Mouse (Mus musculus) kidney, postnatal 36 days (tissue): Measurements from ENCODE around the gene Cdc42bpa.
"Not testable (repeated sequence)": the region's sequence is repeated elsewhere in the genome, so short reads cannot be mapped to it uniquely, and the experiment has no call there.

Experiments used
- DNase-seq, 2 experiments: peaks; one replicate each; pipeline ENCODE4 v3.0.0; 2021 to 2022; ENCODE audit warnings: mixed read lengths in 2 of 2

Cdc42bpa gene

DNA sequence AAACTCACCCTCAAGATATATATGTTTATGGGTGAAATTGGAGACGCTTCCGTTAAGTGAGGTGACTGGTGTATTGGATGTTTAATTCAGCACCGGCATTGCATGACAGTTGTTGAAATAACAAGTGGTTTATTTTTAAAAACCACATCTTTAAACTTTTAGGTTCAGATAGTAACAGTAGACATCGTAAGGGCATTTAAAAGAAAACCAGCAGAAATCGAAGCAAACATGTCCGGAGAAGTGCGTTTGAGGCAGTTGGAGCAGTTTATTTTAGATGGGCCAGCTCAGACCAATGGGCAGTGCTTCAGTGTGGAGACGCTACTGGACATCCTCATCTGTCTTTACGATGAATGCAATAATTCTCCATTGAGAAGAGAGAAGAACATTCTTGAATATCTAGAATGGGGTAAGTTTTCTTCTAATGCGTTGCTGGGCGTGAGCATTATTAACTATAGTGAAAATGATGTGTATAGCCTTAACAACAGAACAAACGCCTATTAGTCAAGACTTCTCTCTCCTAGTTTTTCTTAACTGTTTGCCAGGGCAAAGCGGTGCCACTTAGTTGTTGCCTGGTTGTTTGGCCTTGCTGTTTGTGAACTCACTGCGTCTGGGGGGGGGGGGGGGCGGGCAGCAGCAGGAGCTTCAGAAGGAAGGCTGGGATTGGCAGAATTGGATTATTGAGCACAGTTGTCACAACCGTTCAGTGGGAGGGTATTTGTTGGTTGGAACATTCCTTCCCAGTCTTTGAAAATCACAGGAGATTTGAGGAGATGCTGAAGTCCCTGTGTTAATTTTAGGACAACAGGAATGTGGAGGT, 818 bp downstream of the Cdc42bpa start:
- no peak for DNase-seq

DNA sequence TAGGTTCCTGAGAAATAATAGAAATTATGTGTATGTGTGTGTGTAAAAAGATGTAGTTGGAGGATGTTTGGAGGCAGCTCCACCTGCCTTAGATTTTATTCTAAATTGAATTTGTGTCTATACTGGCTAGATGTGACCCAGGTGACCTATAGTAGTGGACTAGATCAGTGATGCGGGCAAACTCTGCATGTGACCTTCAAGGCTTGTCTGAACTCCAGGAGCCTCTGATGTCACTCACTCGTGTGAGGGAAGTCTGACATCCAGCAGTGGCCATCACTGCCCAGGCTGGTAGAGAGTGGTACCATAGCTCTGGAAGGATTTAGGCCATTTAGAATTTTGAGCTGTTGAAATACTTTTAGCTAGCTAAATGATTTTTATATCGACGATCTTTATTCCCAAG, 1.5 kb downstream of the Cdc42bpa start:
- peak in 1 of 2 experiments; percentile 31 for DNase-seq

DNA sequence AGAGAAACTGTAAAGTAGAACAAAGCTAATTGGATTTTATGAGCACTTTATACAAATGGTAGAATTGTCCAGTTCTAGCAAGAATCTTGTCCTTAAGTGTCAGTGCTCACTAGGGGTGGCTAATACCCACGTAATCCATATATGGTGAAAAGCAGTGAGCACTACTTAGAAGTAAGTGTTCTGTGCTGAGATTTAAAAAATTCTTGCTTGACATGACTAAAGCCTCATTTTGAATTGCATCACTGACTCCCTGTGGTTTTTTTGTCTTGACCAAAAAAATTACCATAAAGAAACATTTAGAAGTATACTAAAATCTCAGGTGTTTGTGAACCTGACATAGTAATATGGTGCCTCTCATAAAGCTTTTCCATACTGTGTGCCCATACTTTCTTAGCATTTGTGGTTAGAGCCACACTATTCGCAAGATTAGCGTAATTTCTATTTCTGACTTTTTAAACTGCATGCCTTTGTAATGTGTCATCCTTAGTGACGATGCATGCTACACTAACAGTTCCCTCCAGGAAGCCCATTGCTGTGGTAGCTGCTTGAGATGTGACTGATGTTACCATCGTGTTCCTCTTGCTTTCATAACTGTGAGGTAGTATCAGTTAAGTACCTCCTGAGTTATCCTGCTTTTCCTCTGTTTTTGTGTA, 9.6 kb downstream of the Cdc42bpa start:
- DNase-seq = no peak

DNA sequence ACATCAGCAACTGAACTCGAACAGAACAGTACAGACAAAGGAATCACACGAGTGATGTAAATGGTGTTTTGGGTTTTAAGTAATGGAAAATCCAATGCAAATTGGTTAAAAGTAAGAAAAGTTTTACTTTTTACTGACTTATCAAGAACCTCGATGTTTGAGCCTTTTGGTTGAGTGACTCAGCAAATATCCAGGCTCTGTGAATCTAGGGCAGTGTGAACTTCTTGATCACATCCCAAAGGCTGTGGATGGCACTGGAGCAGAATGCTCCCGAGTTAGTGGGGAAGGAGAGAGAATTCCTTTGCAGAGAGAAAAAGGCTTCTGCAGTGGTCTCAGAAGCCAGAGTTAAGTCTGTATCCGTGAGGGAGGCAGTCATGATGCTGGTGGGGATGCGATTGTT, 14.7 kb downstream of the Cdc42bpa start:
- DNase-seq = no peak

DNA sequence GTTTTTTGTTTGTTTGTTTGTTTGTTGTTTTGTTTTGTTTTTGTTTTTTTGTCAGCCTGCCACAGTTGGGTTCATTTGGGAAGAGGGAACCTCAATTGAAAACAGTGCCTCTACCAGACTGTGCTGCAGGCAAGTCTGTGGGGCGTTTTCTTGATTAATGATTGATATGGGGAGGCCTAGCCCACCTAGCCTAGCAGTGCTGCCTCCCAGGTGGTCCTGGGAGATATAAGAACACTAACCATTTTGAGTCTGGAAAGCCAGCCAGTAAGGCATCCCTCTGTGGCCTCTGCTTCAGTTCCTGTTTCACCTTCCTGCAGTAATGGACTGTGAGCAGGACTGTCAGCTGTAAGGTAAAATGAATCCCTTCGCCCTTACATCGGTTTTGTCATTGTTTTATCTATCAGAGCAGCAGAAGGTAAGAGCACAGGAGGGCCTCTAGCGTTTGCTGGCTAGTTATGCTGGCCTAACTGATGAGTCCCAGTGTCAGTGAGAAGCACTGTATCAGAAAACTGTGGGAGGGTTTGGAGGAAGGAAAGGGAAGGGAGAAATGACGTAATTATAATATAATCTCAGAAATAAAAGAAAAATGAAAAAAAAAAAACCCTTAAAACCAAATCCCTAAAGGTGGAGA, 15.5 kb downstream of the Cdc42bpa start:
- DNase-seq = no peak

DNA sequence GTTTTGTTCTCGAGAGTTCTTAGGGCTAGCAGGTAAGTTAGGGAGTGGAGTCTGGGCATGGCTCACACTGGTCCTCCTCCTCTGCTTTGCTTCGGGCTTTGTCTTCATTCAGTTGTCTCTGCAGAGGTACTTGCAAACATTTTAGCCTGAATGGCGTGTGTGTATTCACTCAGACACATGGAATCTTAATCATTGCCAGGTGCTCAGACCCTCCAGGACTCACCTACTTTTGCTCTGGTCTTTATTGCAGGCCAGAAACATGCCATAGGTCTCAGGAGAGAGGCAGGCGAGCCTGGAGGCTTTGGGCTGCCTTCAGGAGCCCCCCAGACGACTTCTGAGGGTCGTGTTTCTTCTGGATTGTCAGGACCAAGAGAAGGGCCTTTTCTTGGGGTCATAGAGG, 17.2 kb downstream of the Cdc42bpa start:
- no peak for DNase-seq

DNA sequence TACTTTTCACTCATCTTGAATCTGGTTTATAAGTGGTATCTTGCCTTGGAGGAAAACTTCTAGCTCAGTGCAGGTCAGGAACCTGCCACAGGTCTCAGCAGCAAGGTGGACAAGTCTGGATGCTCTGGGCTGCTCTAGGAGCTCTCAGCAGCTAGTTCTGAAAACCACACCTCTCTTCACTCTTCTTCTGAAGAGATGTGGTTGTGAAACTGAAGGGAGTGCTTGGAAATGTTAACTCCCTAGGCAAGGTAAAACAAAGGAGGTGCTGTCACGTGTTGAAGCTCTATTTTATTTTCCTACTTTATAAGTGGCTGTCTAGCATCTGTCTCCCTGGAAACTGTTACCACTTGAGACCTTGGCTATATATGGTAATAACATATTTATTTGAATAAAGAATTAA, 18.5 kb downstream of the Cdc42bpa start:
- no peak for DNase-seq

DNA sequence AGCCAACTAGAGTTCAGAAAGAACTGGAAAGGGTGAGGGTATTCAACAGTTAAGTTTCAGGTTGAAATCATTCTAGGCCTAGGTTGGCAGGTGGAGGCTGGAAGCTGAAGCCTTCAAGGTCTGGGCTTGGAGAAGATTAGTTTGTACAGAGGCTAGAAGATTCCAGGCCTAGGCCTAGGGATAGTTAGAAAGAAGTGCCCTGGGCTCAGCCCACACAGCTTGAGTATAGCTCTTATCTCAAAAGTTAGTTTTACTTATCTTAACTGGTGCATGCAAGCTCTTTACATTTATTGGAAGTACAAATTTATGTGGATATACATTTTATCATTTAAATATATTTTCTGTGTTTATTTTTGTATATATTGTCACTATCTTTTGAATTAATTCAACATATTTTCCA, 21.4 kb downstream of the Cdc42bpa start:
- DNase-seq = no peak

DNA sequence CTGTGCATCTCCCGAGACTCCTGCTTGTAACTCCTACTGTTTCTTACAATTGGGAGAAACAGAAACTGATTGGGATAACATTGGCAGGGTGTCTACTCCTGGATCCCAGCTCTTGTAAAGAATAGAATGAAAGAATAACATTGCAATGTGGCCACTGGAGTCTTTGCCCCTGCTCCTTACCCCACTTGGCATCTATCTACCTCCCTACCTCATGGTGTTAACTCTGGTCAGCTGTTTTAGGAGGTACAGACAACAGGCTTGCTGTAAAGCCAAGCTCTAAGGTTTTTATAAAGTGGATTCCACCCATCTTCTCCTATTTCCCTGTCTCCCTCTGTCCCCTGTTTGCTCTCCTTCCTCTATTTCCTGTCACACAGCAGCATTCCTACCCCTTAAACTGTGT, 21.9 kb downstream of the Cdc42bpa start:
- no peak for DNase-seq

DNA sequence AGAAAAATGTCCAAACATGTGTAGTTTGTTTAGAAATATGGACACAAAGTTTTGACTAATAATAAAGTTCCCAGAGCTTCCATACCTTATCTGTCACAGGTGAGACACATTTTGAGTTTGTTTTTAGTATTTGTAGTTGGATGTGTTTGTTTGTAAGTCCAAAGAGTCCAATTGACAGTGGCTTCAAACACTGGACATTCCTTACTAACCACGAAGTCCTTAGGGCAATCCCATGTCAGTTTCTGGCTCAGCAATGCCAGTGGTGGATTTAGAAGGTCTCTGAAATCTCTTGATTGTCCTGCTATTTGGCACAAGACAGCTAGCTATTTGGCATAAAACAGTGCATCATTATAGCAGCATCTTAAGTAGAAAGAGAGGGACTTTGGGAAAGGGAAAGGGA, 22.7 kb downstream of the Cdc42bpa start:
- DNase-seq = no peak

DNA sequence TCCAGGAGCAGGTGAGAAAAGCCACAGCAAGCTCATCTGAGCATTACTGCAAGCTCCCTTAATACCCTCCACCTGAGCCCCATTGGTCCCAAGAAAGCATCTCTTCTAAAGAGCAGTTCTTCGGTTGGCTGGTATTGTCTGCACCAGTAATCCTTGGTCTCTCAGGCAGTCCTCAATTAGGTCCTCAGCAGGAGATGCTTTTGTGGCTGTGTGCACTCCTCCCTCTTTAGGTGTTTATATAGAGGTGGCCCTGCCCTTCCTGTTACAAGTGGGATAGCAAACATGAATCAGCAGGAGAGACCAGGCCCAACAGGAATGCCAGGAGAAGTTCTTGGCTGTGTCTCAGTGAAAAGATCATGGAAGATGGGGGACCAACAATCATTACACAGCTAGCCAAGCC, 23.9 kb downstream of the Cdc42bpa start:
- DNase-seq = no peak

DNA sequence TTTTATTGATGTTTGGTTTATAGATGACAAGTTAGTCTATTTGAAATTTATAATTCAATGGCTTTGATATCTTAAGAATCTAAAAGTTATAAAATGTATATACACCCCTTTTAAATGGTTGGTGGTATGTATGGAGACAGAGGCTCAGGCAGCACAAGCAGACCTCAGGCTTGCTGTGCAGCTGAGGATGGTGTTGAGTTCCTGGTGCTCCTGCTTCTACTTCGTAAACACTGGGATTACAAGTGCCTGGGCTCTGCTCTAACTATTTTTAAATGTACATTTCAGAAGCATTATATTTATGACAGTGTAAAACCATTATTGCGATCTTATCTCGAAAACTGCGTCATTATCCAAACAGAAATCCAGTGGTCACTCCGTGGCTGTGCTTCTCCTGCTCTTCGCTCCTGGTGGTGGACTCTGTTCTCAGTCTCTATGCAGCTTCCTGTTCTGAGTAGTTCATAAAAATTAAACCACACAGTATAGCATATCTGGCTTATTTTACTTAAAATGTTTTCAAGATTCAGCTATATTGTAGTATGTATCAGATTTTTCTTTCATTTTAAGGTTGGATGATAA, 31.5 kb downstream of the Cdc42bpa start:
- DNase-seq = no peak

DNA sequence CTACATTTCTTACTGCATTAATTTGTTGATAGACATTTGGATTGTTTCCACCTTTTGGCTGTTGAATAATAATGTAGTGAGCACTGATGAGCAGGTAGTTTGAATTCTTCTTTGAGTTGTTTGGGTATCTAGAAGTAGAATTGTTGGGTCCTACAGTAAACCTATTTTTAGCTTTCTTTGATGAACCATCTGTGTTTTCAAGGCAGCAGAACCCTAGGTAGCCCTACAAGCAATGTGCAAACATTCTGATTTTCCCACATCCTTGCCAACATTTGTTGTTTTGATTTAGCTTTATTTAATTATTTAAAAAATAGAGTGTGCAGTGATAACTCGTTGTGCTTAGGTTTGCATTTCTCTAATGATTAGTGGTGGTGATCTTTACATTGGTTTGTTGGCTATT, 32.0 kb downstream of the Cdc42bpa start:
- DNase-seq = no peak

DNA sequence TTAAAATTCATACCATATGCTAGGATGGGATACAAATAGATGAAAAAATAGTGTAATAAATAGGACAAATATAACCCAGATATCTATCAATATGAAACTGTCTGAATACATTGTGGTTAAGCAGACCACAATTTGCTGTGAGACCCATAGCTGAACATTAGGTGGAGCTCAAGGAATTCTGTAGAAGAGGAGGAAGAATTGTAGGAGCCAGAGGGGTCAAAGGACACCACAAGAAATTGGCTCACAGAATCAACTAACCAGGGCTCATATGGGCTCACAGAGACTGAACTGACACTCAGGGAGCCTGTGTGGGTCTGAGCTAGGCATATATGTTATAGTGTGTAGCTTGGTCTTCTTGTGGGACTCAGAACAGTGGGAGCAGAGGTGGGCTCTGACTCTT, 47.8 kb downstream of the Cdc42bpa start:
- DNase-seq = peak; percentile 43 to 49

DNA sequence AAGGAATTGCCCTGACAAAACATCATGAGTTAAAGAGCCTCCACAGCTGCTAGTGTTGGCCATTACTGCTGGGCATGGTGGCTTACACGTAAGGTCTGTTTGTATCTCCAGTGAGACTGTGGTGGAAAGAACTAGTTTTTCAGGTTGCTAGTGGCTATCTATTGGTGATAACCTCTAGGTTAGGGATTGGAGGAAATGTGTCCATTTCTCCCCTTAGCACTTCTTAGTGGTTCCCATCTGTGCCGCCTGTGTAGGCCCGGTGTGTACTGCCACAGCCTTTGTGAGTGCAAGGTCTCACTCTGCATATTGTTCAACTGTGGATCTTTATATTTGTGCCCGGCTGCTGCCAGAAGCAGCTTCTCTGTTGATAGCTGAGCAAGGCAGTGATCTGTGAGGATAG, 53.2 kb downstream of the Cdc42bpa start:
- DNase-seq = no peak

DNA sequence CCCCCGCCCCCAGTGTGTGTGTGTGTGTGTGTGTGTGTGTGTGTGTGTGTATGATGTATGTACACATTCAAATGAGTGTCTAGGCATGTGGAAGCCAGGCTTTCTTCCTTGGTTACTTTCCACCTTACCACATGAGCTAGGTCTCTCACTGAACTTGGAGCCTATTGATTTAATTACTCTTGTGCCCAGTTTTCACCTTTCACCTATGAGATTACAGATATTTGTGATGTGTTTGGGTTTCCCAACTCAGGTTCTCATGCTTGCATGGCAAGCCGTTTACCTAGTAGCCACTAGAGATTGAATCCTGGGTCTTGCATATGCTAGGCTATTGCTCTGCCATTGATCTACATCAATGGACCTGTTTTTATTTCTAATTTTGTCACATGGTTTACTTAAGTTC, 57.9 kb downstream of the Cdc42bpa start:
- no peak for DNase-seq

DNA sequence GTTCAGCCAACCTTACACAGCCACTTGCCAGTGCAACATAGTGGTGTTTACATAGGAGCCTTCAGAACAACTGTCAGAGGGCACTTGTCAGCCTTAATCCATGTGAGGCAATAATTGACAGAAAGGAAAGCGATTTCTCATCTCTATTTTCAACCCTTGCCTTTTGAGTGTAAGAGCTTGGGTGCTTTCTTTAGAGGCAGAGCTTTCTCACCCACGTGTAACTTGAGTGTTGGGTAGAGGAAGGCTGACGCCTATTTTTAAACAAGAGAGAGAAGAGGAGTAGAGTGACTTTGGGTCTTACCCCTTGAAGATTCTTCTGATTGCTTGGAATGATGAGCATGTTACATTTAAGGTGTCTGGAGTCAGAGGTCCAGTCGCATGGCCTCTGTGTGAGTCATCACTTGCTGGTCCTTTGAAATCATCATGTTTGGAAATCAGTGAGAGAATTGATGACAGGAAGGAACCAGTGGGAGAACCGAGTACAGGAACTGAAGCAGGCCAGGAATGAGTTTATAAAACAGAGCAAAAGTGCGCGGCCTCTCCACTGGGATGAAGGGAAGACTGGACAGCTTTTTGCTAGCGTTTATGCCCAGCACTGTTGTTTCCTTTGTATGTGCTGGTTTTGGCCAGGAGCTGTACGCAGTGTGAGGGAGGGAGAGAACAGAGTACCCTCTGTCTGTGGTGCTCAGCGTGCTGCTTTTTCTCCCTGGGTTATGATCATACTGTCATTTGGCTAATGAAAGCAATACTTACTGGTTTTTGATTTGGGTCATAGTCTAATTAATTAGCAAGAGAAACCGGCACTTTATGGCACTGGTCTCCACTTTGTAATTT, 61.4 kb downstream of the Cdc42bpa start:
- peak in 1 of 2 experiments; percentile 7 for DNase-seq

DNA sequence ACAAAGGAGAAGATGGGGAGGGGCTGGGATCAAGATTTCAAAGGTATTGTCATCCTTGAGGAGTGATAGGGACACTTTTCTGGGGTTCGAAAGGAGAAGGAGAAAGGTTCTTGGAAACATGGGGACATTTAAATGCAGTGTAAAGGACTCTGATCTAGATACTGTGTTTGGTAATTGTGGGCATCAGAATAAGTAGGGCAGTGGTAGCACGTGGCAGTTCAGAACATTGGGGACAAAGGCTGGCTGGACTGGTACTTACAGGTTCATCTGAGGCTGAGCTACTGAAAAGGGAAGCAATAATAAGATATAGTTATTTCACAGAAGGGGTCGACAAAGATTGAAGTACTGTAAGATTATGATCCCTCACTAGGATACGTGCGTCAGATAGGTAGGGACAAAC, 63.2 kb downstream of the Cdc42bpa start:
- DNase-seq = peak; percentile 21 to 23

DNA sequence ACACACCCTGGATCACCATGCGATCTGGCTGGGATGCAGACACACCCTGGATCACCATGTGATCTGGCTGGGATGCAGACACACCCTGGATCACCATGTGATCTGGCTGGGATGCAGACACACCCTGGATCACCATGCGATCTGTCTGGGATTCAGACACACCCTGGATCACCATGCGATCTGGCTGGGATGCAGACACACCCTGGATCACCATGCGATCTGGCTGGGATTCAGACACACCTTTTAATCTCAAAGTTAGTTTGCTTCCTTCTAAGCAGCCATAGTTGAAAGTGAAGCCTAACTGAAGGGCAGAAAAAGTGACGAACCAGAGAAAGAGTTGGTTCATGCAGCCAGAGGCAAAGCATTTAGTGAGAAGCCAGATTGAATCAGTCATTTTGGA, 69.6 kb downstream of the Cdc42bpa start:
- not testable (repeated sequence) for DNase-seq

DNA sequence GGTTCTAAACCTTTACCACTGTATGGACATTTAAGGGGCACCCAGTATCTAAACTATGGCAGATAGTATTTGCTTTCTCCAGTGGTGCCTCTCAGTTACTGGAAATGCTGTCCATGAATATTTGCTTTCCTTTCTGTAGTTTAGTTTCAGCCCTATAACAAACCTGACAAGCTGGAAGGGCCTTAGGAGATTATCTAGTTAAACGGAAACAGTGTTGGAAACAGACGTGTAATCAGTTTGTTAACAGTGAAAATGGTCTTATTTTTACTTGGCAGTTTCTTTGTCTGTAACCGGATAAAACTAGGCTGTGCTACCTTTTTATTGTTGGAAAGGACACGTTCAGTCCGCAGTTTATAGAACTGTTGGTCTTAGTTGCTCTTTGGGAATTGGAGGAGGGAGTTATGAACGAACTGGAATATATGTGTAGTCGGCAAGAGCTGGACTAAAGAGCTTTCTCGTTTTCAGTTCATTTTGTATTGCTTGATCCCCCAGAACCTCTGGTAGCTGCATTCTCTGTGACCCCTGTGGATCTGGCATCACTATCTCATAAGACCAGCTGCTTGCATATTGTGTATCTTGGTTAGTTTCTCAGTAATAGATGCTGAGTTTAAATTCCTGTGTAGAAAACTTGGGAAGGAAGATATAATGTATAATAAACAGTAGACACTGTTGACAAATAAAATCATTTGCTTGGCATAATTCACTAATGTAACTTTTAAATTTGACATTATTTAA, 70.5 kb downstream of the Cdc42bpa start:
- no peak for DNase-seq

DNA sequence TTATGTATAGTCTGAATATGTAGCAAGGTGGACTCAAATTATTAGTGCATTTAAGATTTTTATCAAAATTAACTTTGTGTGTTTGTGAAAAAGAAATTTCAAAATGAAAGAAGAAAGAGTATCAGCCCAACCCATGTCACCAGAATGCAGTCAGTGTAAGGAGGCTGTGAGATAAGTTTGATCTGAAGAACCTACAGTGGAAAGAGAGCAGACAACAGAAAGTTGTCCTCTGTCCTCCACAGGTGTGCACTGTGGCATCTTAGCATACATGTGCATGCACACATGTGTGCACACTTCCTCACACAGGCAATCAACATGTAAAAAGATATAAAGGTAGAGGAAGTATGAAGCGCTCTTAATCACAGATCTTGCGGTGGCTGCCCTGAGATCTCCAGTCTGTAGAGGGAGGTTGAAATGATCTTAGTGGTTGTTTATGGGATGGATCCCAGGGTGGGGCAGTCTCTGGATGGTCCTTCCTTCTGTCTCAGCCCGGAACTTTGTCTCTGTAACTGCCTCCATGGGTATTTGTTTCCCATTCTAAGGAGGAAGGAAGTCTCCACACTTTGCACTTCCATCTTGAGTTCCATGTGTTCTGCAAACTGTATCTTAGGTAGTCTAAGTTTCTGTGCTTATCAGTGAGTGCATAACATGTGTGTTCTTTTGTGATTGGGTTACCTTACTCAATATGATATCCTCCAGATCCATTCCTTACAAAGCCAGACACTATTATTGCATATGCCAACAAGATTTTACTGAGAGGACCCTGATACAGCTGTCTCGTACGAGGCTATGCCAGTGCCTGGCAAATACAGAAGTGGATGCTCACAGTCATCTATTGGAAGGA, 71.7 kb downstream of the Cdc42bpa start:
- no peak for DNase-seq
